10 mouse cellular contexts compared by ENCODE assay signal in genomic region chr8:119466105-119466504, GRCm38 (mm10). TPM values are rescaled to one million over a fixed set of nuclear protein-coding genes. Genes with fewer than 3 reads are reported as not detected.
A peak's percentile ranks its signal among the peaks of the same experiment; 100 is the strongest.
DNase-seq lines count a peak whose midpoint lies in the region; ATAC-seq and TF ChIP-seq lines count a peak whose summit lies in the region.
"Had no signal": no experiment of that assay in that cellular context is flagged by ENCODE, and none has a peak within 500 bp of the region (broad histone marks: within the 10 kb centered on the region; RNA-seq: fewer than 3 reads in every experiment).

No protein-coding gene starts in this region.

- TF ChIP-seq CTCF in olfactory bulb, adult 2 months (IDR thresholded peaks at IDR 0.05; ENCODE audit: insufficient read depth, low read depth, low read length): no peak

- intact Hi-C loops in left cerebral cortex, postnatal 10 days (cut with DNase I): no loop called here

- no peaks in the 10 kb centered on the region for H3K36me3 ChIP-seq in heart, embryonic 14.5 days (ENCODE audit: control insufficient read depth, insufficient read depth, low read length)

- H3K27me3 ChIP-seq in heart, embryonic 14.5 days (ENCODE audit: control insufficient read depth, insufficient read depth, low read length): peaks cover 37% of the 10 kb centered on the region

- ATAC-seq in heart, embryonic 14.5 days (ENCODE audit: insufficient number of reproducible peaks, insufficient read depth, low FRiP score, low read depth): peak; percentile 27; the same call in 1 of the 2 replicates

- TF ChIP-seq POLR2A in olfactory bulb, adult 2 months (IDR thresholded peaks at IDR 0.05; ENCODE audit: insufficient read depth, low read depth, low read length): no peak

- no peak overlapping the region for H3K9ac ChIP-seq in heart, embryonic 14.5 days (ENCODE audit: low read length)

- H3K9me3 ChIP-seq in heart, embryonic 14.5 days (ENCODE audit: control insufficient read depth, low read length): no peaks in the 10 kb centered on the region

- no peak overlapping the region for H3K27ac ChIP-seq in heart, embryonic 14.5 days (replicated peaks in 1 of 2; ENCODE audit: control insufficient read depth in 1 of 2, insufficient read depth in 1 of 2, low read depth in 2 of 2, low read length in 2 of 2)
- H3K27ac ChIP-seq in olfactory bulb, adult 2 months (ENCODE audit: insufficient read depth, low read depth, low read length): peak overlapping the region; percentile 15; the same call in 1 of the 2 replicates

- peaks cover 16 to 21% of the 10 kb centered on the region in 2 experiments for H3K4me1 ChIP-seq in heart, embryonic 14.5 days (ENCODE audit: control insufficient read depth in 2 of 2, insufficient read depth in 2 of 2, low read length in 2 of 2)
- H3K4me1 ChIP-seq in olfactory bulb, adult 2 months (ENCODE audit: control insufficient read depth, insufficient read depth, low read length): peaks cover 57% of the 10 kb centered on the region

- 3% methylated on average over 18 of the region's 18 CpGs for WGBS in heart, embryonic 14.5 days
- WGBS in olfactory bulb, adult 2 months: 7% methylated on average over 18 of the region's 18 CpGs

- peak overlapping the region in 1 of 2 experiments; percentile 6; a peak in 1 of 4 replicates for H3K4me3 ChIP-seq in heart, embryonic 14.5 days (ENCODE audit: control insufficient read depth in 1 of 2, insufficient read depth in 1 of 2, low read depth in 1 of 2, low read length in 2 of 2)
- no peak overlapping the region for H3K4me3 ChIP-seq in olfactory bulb, adult 2 months (ENCODE audit: insufficient read depth, low read depth, low read length)
- H3K4me3 ChIP-seq: erythroblast, embryonic 14.5 days had no signal

- peak overlapping the region; percentile 57 for H3K4me2 ChIP-seq in heart, embryonic 14.5 days (ENCODE audit: low read length)

- DNase-seq in heart, adult 18-20 months: no peak
- peak; percentile 87 for DNase-seq in WW6 (ENCODE audit: low read depth, low spot score)
- peak; percentile 50 to 65 for DNase-seq in frontal cortex, adult 2 months (ENCODE audit: extremely low spot score in 1 of 2, low spot score in 1 of 2)
- peak; percentile 64 to 67 for DNase-seq in left cerebral cortex, postnatal 10 days (ENCODE audit: extremely low spot score in 1 of 2, low spot score in 2 of 2)
- DNase-seq in spleen, adult 12 weeks (ENCODE audit: low spot score): no peak
- DNase-seq in B cell, adult 2 months: no peak

RNA-seq across cellular contexts. Expression of gene Necab2, which starts 19.6 kb away (rescaled TPM):
- polyA plus RNA-seq in heart, embryonic 14.5 days (2014; fragmentation: Nextera tagmentation; extraction: Ambion mirVana): 0.27 TPM in 1 of 2 replicates, not detected in the other
- total RNA-seq in heart, adult 18-20 months (2021): not detected
- polyA plus RNA-seq in frontal cortex, adult 2 months (2012; rRNA removed): 62.7 and 68.0 TPM in 2 replicates
- 10 to 100 TPM; 51.6 to 63.6 TPM for total RNA-seq in left cerebral cortex, postnatal 10 days (2021)
- polyA plus RNA-seq in olfactory bulb, adult 2 months (2012; ENCODE audit: insufficient read depth, insufficient read length, low replicate concordance, missing spikeins): not detected in 2 replicates
- total RNA-seq: CH12.LX had no signal
- polyA plus RNA-seq: erythroblast, embryonic 14.5 days had no signal

RNA-seq across cellular contexts. Expression of gene Osgin1, which starts 32.2 kb away (rescaled TPM):
- 0.47 and 0.66 TPM in 2 replicates for polyA plus RNA-seq in heart, embryonic 14.5 days (2014; fragmentation: Nextera tagmentation; extraction: Ambion mirVana)
- total RNA-seq in heart, adult 18-20 months (2021): 1 to 10 TPM; 3.1 to 4.2 TPM
- polyA plus RNA-seq in frontal cortex, adult 2 months (2012; rRNA removed): 1.7 and 1.8 TPM in 2 replicates
- total RNA-seq in left cerebral cortex, postnatal 10 days (2021): 1 to 10 TPM in 1 of 2 experiments, not detected in 1; 1.2 TPM
- not detected in 2 replicates for polyA plus RNA-seq in olfactory bulb, adult 2 months (2012; ENCODE audit: insufficient read depth, insufficient read length, low replicate concordance, missing spikeins)

RNA-seq across cellular contexts. Expression of gene Slc38a8, which starts 35.4 kb away (rescaled TPM):
- polyA plus RNA-seq in heart, embryonic 14.5 days (2014; fragmentation: Nextera tagmentation; extraction: Ambion mirVana): not detected in 2 replicates
- not detected for total RNA-seq in heart, adult 18-20 months (2021)
- 0.72 and 0.88 TPM in 2 replicates for polyA plus RNA-seq in frontal cortex, adult 2 months (2012; rRNA removed)
- total RNA-seq in left cerebral cortex, postnatal 10 days (2021): under 1 TPM in 1 of 2 experiments, not detected in 1; 0.45 TPM
- polyA plus RNA-seq in olfactory bulb, adult 2 months (2012; ENCODE audit: insufficient read depth, insufficient read length, low replicate concordance, missing spikeins): not detected in 2 replicates
- polyA plus RNA-seq: erythroblast, embryonic 14.5 days had no signal

Comparison
In these comparisons a context has a peak if more than half of its experiments do, and no peak if none do; other contexts are left out.
1. DNase-seq: peak in WW6 (single experiment), frontal cortex, adult 2 months (2 of 2) and left cerebral cortex, postnatal 10 days (2 of 2); none in heart, adult 18-20 months (0 of 2), spleen, adult 12 weeks (single experiment) and B cell, adult 2 months (0 of 2).
2. RNA of gene Necab2, which starts 19.6 kb away (polyA plus RNA-seq): 62.7 to 68.0 TPM in frontal cortex, adult 2 months; 0.27 TPM in heart, embryonic 14.5 days and not detected in olfactory bulb, adult 2 months; every median in the first group is over 10 times any median in the second.